Mouse (Mus musculus): ENCODE results near the gene Wnt7b.

DNA sequence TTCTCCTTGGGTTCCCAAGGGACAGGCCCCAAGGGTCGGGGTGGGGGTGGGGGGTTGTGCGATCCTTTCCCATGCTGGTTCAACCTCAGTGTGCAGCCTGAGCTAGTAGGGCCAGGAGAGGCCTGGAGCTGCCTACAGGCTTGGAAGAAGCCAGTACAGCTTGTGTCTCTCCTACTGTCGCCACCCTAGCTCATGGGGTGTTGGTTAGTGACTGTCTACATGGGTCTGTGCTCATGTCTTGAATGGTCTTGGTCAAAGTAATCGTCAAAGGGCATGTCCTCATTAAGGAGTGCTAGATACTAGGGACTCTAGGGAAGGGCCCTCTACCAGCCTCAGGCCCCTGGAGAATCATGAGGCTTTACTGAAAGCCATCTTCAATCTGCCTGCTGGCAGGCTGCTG, 84.7 kb downstream of the Wnt7b start:
- TF ChIP-seq CTCF (IDR thresholded peaks at IDR 0.05; ENCODE audit: control insufficient read depth, insufficient read depth, insufficient read length) (no peak), MYOD1 (IDR thresholded peaks at IDR 0.05; ENCODE audit: control insufficient read depth, insufficient read length, low read depth) (no peak), FOSL1 (IDR thresholded peaks at IDR 0.05; ENCODE audit: insufficient read depth, low read length, poor library complexity, severe bottlenecking) (no peak), USF1 (IDR thresholded peaks at IDR 0.05; ENCODE audit: low read depth) (no peak), MYOG (IDR thresholded peaks at IDR 0.05; ENCODE audit: control insufficient read depth, extremely low read depth, insufficient read length) (no peak)

Data from C2C12 (cell line).